In the genomic region with DNA sequence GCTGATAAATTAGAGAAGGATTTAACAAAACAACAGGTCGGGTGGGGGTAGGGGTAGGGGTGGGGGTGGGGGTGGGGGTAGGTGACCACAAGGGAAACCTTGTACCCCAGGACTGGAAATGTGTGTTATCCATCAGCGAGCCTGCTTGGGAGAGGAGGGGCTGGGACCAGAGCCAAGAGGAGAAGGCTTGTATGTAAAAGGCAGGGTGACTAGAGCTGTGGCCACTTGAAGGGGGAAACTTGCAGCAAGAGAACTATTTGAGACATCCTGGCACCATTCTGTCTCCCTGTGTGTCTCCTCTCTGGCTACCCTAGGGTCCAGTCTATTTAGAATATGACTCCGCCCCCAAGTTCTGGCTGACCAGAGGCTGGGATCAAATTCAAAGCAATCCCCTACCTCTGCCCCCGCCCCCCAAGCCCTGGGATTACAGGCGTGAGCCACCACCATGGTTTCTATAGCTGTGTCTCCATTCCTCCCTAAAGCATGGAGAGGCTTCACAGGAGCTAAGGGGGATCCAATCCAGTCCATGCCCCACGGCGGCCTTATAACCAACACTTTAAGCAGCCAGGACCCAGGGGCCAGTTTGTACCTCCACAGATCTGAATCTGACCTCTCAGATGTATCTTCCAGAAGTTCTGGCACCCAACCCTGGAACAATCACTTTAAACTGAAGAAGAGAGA, we compare ENCODE assay signal across 26 mouse cellular contexts. TPM values are rescaled to one million over a fixed set of nuclear protein-coding genes. Genes with fewer than 3 reads are reported as not detected.
DNase-seq lines count a peak whose midpoint lies in the region; ATAC-seq and TF ChIP-seq lines count a peak whose summit lies in the region.
"Had no signal": no experiment of that assay in that cellular context is flagged by ENCODE, and none has a peak within 500 bp of the region (broad histone marks: within the 10 kb centered on the region; RNA-seq: fewer than 3 reads in every experiment).

No protein-coding gene starts in this region.

- ATAC-seq in embryonic facial prominence, embryonic 14.5 days (ENCODE audit: low read depth): no peak
- ATAC-seq in hindbrain, embryonic 16.5 days: no peak
- ATAC-seq in lung, embryonic 14.5 days (ENCODE audit: insufficient read depth): no peak
- ATAC-seq: CD4-positive, CD25-positive, alpha-beta regulatory T cell, adult 4 months; forebrain, embryonic 13.5 days; hindbrain, postnatal 0 days; intestine, embryonic 16.5 days; midbrain, embryonic 16.5 days had no signal

- H3K27ac ChIP-seq in embryonic facial prominence, embryonic 14.5 days (replicated peaks; ENCODE audit: low read depth, low read length): no peak overlapping the region
- no peak overlapping the region for H3K27ac ChIP-seq in embryonic facial prominence, embryonic 10.5 days (replicated peaks)
- 0 out of 2 replicates have a peak overlapping the region, but pooled peaks have one; percentile 23 for H3K27ac ChIP-seq in hindbrain, embryonic 10.5 days
- H3K27ac ChIP-seq in hindbrain, embryonic 16.5 days (ENCODE audit: low read depth, low read length): no peak overlapping the region
- no peak overlapping the region for H3K27ac ChIP-seq in lung, embryonic 14.5 days (ENCODE audit: low read depth)
- H3K27ac ChIP-seq: embryonic facial prominence, embryonic 12.5 days; forebrain, embryonic 13.5 days; hindbrain, postnatal 0 days; limb, embryonic 15.5 days; liver, embryonic 14.5 days; lung, embryonic 15.5 days; neural tube, embryonic 13.5 days had no signal

- H3K36me3 ChIP-seq in embryonic facial prominence, embryonic 14.5 days (ENCODE audit: control insufficient read depth, insufficient read depth, low read length): no peaks in the 10 kb centered on the region
- no peaks in the 10 kb centered on the region for H3K36me3 ChIP-seq in embryonic facial prominence, embryonic 10.5 days (replicated peaks)
- H3K36me3 ChIP-seq in hindbrain, embryonic 10.5 days: no peaks in the 10 kb centered on the region
- H3K36me3 ChIP-seq in hindbrain, embryonic 16.5 days (ENCODE audit: control insufficient read depth, insufficient read depth, low read length): no peaks in the 10 kb centered on the region
- no peaks in the 10 kb centered on the region for H3K36me3 ChIP-seq in lung, embryonic 14.5 days (ENCODE audit: insufficient read depth)
- H3K36me3 ChIP-seq: embryonic facial prominence, embryonic 12.5 days; limb, embryonic 15.5 days; lung, embryonic 15.5 days; neural tube, embryonic 13.5 days had no signal

- no peak overlapping the region for H3K4me3 ChIP-seq in embryonic facial prominence, embryonic 14.5 days (ENCODE audit: low read depth, low read length)
- no peak overlapping the region for H3K4me3 ChIP-seq in embryonic facial prominence, embryonic 10.5 days
- no peak overlapping the region for H3K4me3 ChIP-seq in hindbrain, embryonic 10.5 days
- no peak overlapping the region for H3K4me3 ChIP-seq in hindbrain, embryonic 16.5 days (ENCODE audit: low read length)
- H3K4me3 ChIP-seq in lung, embryonic 14.5 days (ENCODE audit: low read depth, low read length): no peak overlapping the region
- H3K4me3 ChIP-seq: embryonic facial prominence, embryonic 12.5 days; erythroblast, embryonic 14.5 days; forebrain, embryonic 13.5 days; limb, embryonic 15.5 days; lung, embryonic 15.5 days; myocyte; neural tube, embryonic 13.5 days had no signal

- H3K9me3 ChIP-seq in embryonic facial prominence, embryonic 14.5 days (ENCODE audit: control insufficient read depth, low read length): no peaks in the 10 kb centered on the region
- H3K9me3 ChIP-seq in embryonic facial prominence, embryonic 10.5 days: no peaks in the 10 kb centered on the region
- no peaks in the 10 kb centered on the region for H3K9me3 ChIP-seq in hindbrain, embryonic 10.5 days
- no peaks in the 10 kb centered on the region for H3K9me3 ChIP-seq in hindbrain, embryonic 16.5 days (ENCODE audit: control insufficient read depth, low read length)
- no peaks in the 10 kb centered on the region for H3K9me3 ChIP-seq in lung, embryonic 14.5 days (ENCODE audit: low read depth, low read length)
- H3K9me3 ChIP-seq: embryonic facial prominence, embryonic 12.5 days; forebrain, embryonic 13.5 days; limb, embryonic 15.5 days; lung, embryonic 15.5 days; neural tube, embryonic 13.5 days had no signal

- no peak for TF ChIP-seq CTCF in lung, embryonic 14.5 days (IDR thresholded peaks at IDR 0.05; ENCODE audit: low read depth)

- DNase-seq in embryonic facial prominence, embryonic 14.5 days (ENCODE audit: low spot score): peak; percentile 33
- no peak for DNase-seq in embryonic facial prominence, embryonic 10.5 days (ENCODE audit: low spot score)
- no peak for DNase-seq in hindbrain, embryonic 10.5 days (ENCODE audit: low spot score)
- peak; percentile 45 for DNase-seq in lung, embryonic 14.5 days
- no peak for DNase-seq in lung, postnatal 25 days (ENCODE audit: low spot score)
- peak; percentile 2 for DNase-seq in urinary bladder, postnatal 14 days (ENCODE audit: low spot score)
- no peak for DNase-seq in urinary bladder, postnatal 10 days (ENCODE audit: low spot score)
- DNase-seq: cerebellum, adult 11-12 months; cerebellum, postnatal 14 days; layer of hippocampus, postnatal 36 days; retina, postnatal 1 day; right cerebral cortex, postnatal 25 days; spleen, adult 18-20 months had no signal

- H3K4me1 ChIP-seq in embryonic facial prominence, embryonic 14.5 days (ENCODE audit: control insufficient read depth, insufficient read depth, low read length): peaks cover 15% of the 10 kb centered on the region
- peaks cover 17% of the 10 kb centered on the region for H3K4me1 ChIP-seq in embryonic facial prominence, embryonic 10.5 days
- H3K4me1 ChIP-seq in hindbrain, embryonic 10.5 days (replicated peaks): peaks cover 31% of the 10 kb centered on the region
- no peaks in the 10 kb centered on the region for H3K4me1 ChIP-seq in hindbrain, embryonic 16.5 days (ENCODE audit: control insufficient read depth, insufficient read depth, low read depth, low read length)
- H3K4me1 ChIP-seq in lung, embryonic 14.5 days (ENCODE audit: insufficient read depth): no peaks in the 10 kb centered on the region

- no peak overlapping the region for H3K9ac ChIP-seq in embryonic facial prominence, embryonic 14.5 days (ENCODE audit: low read depth, low read length)
- H3K9ac ChIP-seq in hindbrain, embryonic 16.5 days (ENCODE audit: low read depth, low read length): no peak overlapping the region
- H3K9ac ChIP-seq in lung, embryonic 14.5 days: no peak overlapping the region
- H3K9ac ChIP-seq: embryonic facial prominence, embryonic 12.5 days; forebrain, embryonic 13.5 days; limb, embryonic 15.5 days; liver, embryonic 14.5 days; lung, embryonic 15.5 days; neural tube, embryonic 13.5 days had no signal

- peaks cover 2% of the 10 kb centered on the region; the same call in 1 of the 2 replicates for H3K27me3 ChIP-seq in embryonic facial prominence, embryonic 14.5 days (replicated peaks; ENCODE audit: control insufficient read depth, insufficient read depth, low read length)
- H3K27me3 ChIP-seq in embryonic facial prominence, embryonic 10.5 days (replicated peaks; ENCODE audit: low read depth, poor library complexity, severe bottlenecking): peaks cover 31% of the 10 kb centered on the region
- 0 out of 2 replicates have a peak, but pooled peaks cover 2% of the 10 kb centered on the region for H3K27me3 ChIP-seq in hindbrain, embryonic 10.5 days (ENCODE audit: insufficient read depth, poor library complexity, severe bottlenecking)
- no peaks in the 10 kb centered on the region for H3K27me3 ChIP-seq in hindbrain, embryonic 16.5 days (replicated peaks; ENCODE audit: control insufficient read depth, insufficient read depth, low read length)
- no peaks in the 10 kb centered on the region for H3K27me3 ChIP-seq in lung, embryonic 14.5 days (ENCODE audit: insufficient read depth, low read length)
- H3K27me3 ChIP-seq: embryonic facial prominence, embryonic 12.5 days had no signal

- 66% methylated on average over 5 of the region's 7 CpGs for WGBS in embryonic facial prominence, embryonic 14.5 days
- WGBS in embryonic facial prominence, embryonic 10.5 days: 78% methylated on average over 7 of the region's 7 CpGs
- WGBS in hindbrain, embryonic 10.5 days: 83% methylated on average over 7 of the region's 7 CpGs
- 73% methylated on average over 7 of the region's 7 CpGs for WGBS in hindbrain, embryonic 16.5 days
- WGBS in lung, embryonic 14.5 days: 69% methylated on average over 7 of the region's 7 CpGs

- H3K4me2 ChIP-seq in embryonic facial prominence, embryonic 14.5 days (ENCODE audit: low read depth, low read length): no peak overlapping the region
- no peak overlapping the region for H3K4me2 ChIP-seq in hindbrain, embryonic 16.5 days (ENCODE audit: low read length)
- H3K4me2 ChIP-seq in lung, embryonic 14.5 days: no peak overlapping the region
- H3K4me2 ChIP-seq: embryonic facial prominence, embryonic 12.5 days; forebrain, embryonic 13.5 days; limb, embryonic 15.5 days; lung, embryonic 15.5 days; neural tube, embryonic 13.5 days had no signal

RNA-seq across cellular contexts. Expression of gene Galnt10, which starts 13.3 kb away (rescaled TPM):
- polyA plus RNA-seq in embryonic facial prominence, embryonic 14.5 days (2014; fragmentation: Nextera tagmentation; extraction: Ambion mirVana): 19.7 and 22.5 TPM in 2 replicates
- 18.8 and 20.1 TPM in 2 replicates for polyA plus RNA-seq in embryonic facial prominence, embryonic 10.5 days (2016; fragmentation: Nextera tagmentation; extraction: Ambion mirVana)
- 21.2 and 22.7 TPM in 2 replicates for polyA plus RNA-seq in hindbrain, embryonic 10.5 days (2016; fragmentation: Nextera tagmentation; extraction: Ambion mirVana)
- 12.3 and 13.1 TPM in 2 replicates for polyA plus RNA-seq in hindbrain, embryonic 16.5 days (2015; fragmentation: Nextera tagmentation; extraction: Ambion mirVana)
- 11.2 and 11.9 TPM in 2 replicates for polyA plus RNA-seq in lung, embryonic 14.5 days (2014; fragmentation: Nextera tagmentation; extraction: Ambion mirVana)

Comparison
In these comparisons a context has a peak if more than half of its experiments do, and no peak if none do; other contexts are left out.
1. DNase-seq: peak in embryonic facial prominence, embryonic 14.5 days (single experiment), lung, embryonic 14.5 days (single experiment) and urinary bladder, postnatal 14 days (single experiment); none in embryonic facial prominence, embryonic 10.5 days (single experiment), hindbrain, embryonic 10.5 days (single experiment), lung, postnatal 25 days (single experiment) and urinary bladder, postnatal 10 days (single experiment).